Mouse (Mus musculus) C2C12 (cell line): ENCODE results near the gene Rab3d.

ENCODE experiments used
- CEBPB ChIP-seq: IDR thresholded peaks from one replicate; pipeline ENCODE4 v1.6.1; 2011; ENCODE audit warnings: low read depth, mild to moderate bottlenecking, control low read depth, moderate library complexity
- CTCF ChIP-seq: IDR thresholded peaks from one replicate; pipeline ENCODE4 v1.5.1; 2011; ENCODE audit not compliant: control insufficient read depth, insufficient read depth, insufficient read length
- FOSL1 ChIP-seq: IDR thresholded peaks from one replicate; pipeline ENCODE4 v1.8.0; 2011; ENCODE audit warnings: mild to moderate bottlenecking, low read length; ENCODE audit not compliant: poor library complexity, insufficient read depth, severe bottlenecking
- MAX ChIP-seq: IDR thresholded peaks from one replicate; pipeline ENCODE4 v1.6.1; 2011; ENCODE audit warnings: mild to moderate bottlenecking, control low read depth

DNA sequence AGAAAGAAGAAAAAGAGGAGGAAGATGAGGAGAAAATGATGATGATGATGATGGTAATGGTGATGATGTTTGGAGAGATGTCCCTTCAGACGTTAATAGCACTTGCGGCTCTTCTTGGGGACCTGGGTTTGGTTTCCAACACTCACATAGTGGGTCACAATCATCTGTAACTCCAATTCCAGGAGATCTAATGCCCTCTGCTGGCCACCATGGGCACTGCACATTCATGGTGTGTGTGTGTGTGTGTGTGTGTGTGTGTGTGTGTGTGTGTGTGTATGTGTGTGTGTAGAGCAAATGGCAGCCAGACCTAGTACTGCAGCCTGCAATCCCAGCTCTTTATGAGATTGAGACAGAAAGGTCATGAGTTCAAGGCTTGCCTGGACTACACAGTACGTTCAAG is 34.0 kb upstream of the Rab3d start:
- TF ChIP-seq CTCF = no peak
- TF ChIP-seq MAX = no peak
- TF ChIP-seq FOSL1 = no peak
- no peak for TF ChIP-seq CEBPB
